Mouse (Mus musculus) hindbrain, embryonic 14.5 days (tissue): ENCODE measurements around the gene Gemin8. TPM values are rescaled to one million over a fixed set of nuclear protein-coding genes. Genes with fewer than 3 reads are reported as not detected.

Experiments
- ATAC-seq: fragments of 200-750 bp; cut with Nextera tagmentation; 2 replicates; pipeline ENCODE4 v1.8.0; 2017; ENCODE audit warnings: moderate number of reproducible peaks, mild to moderate bottlenecking, moderate TSS enrichment, moderate library complexity; ENCODE audit not compliant: low FRiP score
- DNase-seq: peaks from one replicate; pipeline ENCODE4 v3.0.0-alpha.2; 2015; ENCODE audit warnings: low spot score
- H3K27ac ChIP-seq: fragments of 300-500 bp; sonication (generic); 2 replicates; pipeline ENCODE4 v1.5.1; 2014; ENCODE audit warnings: mild to moderate bottlenecking, moderate library complexity
- H3K27me3 ChIP-seq: fragments of 300-500 bp; sonication (generic); 2 replicates; pipeline ENCODE4 v1.6.1; 2014; ENCODE audit warnings: mild to moderate bottlenecking, low read length, mixed read lengths; ENCODE audit not compliant: control insufficient read depth, insufficient read depth
- H3K36me3 ChIP-seq: fragments of 300-500 bp; sonication (generic); replicated peaks from 2 replicates; pipeline ENCODE4 v1.6.1; 2014; ENCODE audit not compliant: control insufficient read depth, insufficient read depth
- H3K4me1 ChIP-seq: fragments of 300-500 bp; sonication (generic); replicated peaks from 2 replicates; pipeline ENCODE4 v1.6.1; 2014; ENCODE audit warnings: antibody characterized with exemption, low read length, mixed read lengths; ENCODE audit not compliant: control insufficient read depth, insufficient read depth
- H3K4me2 ChIP-seq: fragments of 300-500 bp; sonication (generic); replicated peaks from 2 replicates; pipeline ENCODE4 v1.6.1; 2014; ENCODE audit warnings: mild to moderate bottlenecking, moderate library complexity
- H3K4me3 ChIP-seq: fragments of 300-500 bp; sonication (generic); replicated peaks from 2 replicates; pipeline ENCODE4 v1.5.1; 2014; ENCODE audit warnings: mild to moderate bottlenecking, low read length
- H3K9ac ChIP-seq: fragments of 300-500 bp; sonication (generic); 2 replicates; pipeline ENCODE4 v1.6.1; 2014
- H3K9me3 ChIP-seq: fragments of 300-500 bp; sonication (generic); 2 replicates; pipeline ENCODE4 v1.6.1; 2016; ENCODE audit warnings: low read length; ENCODE audit not compliant: control insufficient read depth
- WGBS: fragments of 180-500 bp; shearing (Covaris S2); extraction: QIAGEN DNeasy Blood & Tissue Kit; methylation state at CpG from one replicate; pipeline ENCODE4 v1.1.7; 2014; 5-methylcytosine and 5-hydroxymethylcytosine counted together
- polyA plus RNA-seq: library from polyadenylated mRNA; unstranded; fragments of >200 nt; fragmentation: Nextera tagmentation; extraction: Ambion mirVana; gene quantifications from 2 replicates; pipeline ENCODE4 v1.2.1, GENCODE M21; 2014

The Gemin8 gene
- polyA plus RNA-seq: 8.5 and 10.5 TPM in 2 replicates

- ATAC-seq: peak; percentile 98
- WGBS: 21% methylated on average over 31 of the region's 31 CpGs
These were observed at the start of gene Gemin8 for GRCm38 (mm10) chrX:166169892-166170799. Gene Gemin8 (plus strand): TSS chrX:166170454.

DNA sequence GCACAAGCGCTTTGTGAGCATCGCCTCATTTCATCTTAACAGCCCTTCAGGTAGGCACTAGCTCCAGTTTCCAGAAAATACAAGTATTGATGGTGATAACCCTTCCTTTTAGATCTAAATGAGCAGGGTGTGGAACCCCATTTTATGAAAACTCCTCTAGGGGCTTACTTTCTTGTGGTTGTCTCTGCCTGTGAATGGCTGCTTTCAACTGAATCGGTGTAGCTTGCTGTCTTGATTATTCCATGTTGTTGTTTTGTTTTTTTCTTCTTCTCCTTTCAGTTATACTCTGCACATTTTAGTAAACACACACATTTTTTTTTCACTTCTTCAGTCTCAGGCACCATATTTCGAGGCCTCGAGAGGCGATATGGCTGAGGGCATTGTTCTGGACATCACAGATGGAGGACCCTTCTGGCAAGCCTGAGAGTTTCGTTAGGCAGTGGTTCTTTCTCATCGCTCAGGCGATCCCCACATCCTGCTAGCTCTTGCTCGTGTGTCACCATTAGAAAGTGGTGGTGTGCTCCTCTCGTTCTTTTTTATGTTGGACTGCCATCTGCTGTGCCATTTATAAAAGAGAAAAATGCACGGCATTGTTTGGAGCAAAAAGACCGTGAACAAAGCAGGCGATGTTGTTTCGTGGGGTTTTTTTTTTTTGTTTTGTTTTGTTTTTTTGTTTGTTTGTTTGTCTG is 23.0 kb upstream of the Gemin8 start:
- H3K9me3 ChIP-seq: no peaks in the 10 kb centered on the region
- peak overlapping the region; percentile 30 for H3K4me2 ChIP-seq
- 48% methylated on average over 15 of the region's 15 CpGs for WGBS
- H3K9ac ChIP-seq: no peak overlapping the region; the same call in 1 of the 2 replicates
- H3K4me3 ChIP-seq: no peak overlapping the region
- no peaks in the 10 kb centered on the region; the same call in 1 of the 2 replicates for H3K27me3 ChIP-seq
- ATAC-seq (peak; percentile 83; the same call in 1 of the 2 replicates), DNase-seq (peak; percentile 70)
- no peaks in the 10 kb centered on the region for H3K4me1 ChIP-seq
- H3K27ac ChIP-seq: no peak overlapping the region
- no peaks in the 10 kb centered on the region for H3K36me3 ChIP-seq

More at GRCm38 (mm10) chrX:166169892-166170799, at the start of gene Gemin8:
- peak within 1 kb of the TSS; percentile 60 for H3K9ac ChIP-seq
- H3K36me3 ChIP-seq: no peaks in the 10 kb centered on the region
- peak within 1 kb of the TSS; percentile 52 for H3K4me2 ChIP-seq
- peaks cover 6% of the 10 kb centered on the region; the same call in 1 of the 2 replicates for H3K4me1 ChIP-seq
- no peaks in the 10 kb centered on the region for H3K9me3 ChIP-seq
- DNase-seq: peak; percentile 95
- peak within 1 kb of the TSS; percentile 49 for H3K4me3 ChIP-seq
- peak within 1 kb of the TSS; percentile 88 for H3K27ac ChIP-seq
- H3K27me3 ChIP-seq: peaks cover 3% of the 10 kb centered on the region; the same call in 1 of the 2 replicates

DNA sequence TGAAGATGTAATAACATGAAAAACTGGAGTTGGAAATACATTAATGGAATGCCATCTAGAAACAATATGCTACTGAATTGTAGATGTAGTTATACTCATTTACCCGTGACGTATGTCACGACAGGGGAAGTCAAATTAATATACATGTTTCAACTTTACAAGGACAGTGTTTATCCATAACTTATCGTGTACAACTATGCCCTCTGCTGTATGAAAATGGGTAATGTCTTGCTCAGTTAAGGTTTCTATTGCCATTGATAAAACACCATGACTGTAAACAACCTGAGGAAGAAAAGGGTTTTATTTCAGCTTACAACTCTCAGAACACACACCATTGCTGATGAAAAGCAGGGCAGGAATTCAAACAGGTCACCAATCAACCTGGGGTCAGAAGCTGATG is 7.5 kb upstream of the Gemin8 start:
- Histone ChIP-seq H3K4me1 (no peaks in the 10 kb centered on the region), H3K4me3 (no peak overlapping the region), H3K9ac (no peak overlapping the region), H3K36me3 (no peaks in the 10 kb centered on the region), H3K9me3 (no peaks in the 10 kb centered on the region), H3K27ac (no peak overlapping the region), H3K27me3 (no peaks in the 10 kb centered on the region), H3K4me2 (no peak overlapping the region)
- WGBS: 63% methylated on average over 4 of the region's 4 CpGs
- ATAC-seq (no peak), DNase-seq (no peak)

DNA sequence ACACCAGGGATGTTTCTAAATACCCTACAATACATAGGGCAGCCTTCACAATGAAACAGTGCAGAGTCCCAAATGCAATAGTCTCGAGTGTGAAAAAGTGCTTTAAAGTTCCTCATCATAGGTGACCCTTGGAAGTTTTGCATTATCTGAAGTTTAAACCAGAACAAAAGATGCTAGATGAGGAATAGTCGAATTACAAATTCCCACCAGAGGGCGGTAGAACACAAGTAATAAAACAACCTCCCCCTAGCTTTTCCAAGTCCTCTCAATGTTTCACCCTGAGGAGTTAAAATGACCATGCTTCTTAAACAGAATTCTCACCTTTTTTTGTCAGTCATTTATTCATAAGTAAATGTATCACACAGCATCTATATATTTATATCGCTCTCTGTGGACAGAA is 2.9 kb upstream of the Gemin8 start:
- no peaks in the 10 kb centered on the region; the same call in 1 of the 2 replicates for H3K4me1 ChIP-seq
- no peak overlapping the region for H3K4me2 ChIP-seq
- no peak overlapping the region for H3K4me3 ChIP-seq
- no peaks in the 10 kb centered on the region for H3K9me3 ChIP-seq
- DNase-seq (peak; percentile 79), ATAC-seq (no peak)
- 8% methylated on average over 4 of the region's 4 CpGs for WGBS
- H3K36me3 ChIP-seq: no peaks in the 10 kb centered on the region
- no peak overlapping the region for H3K27ac ChIP-seq
- H3K27me3 ChIP-seq: peaks cover 3% of the 10 kb centered on the region; the same call in 1 of the 2 replicates
- no peak overlapping the region for H3K9ac ChIP-seq

DNA sequence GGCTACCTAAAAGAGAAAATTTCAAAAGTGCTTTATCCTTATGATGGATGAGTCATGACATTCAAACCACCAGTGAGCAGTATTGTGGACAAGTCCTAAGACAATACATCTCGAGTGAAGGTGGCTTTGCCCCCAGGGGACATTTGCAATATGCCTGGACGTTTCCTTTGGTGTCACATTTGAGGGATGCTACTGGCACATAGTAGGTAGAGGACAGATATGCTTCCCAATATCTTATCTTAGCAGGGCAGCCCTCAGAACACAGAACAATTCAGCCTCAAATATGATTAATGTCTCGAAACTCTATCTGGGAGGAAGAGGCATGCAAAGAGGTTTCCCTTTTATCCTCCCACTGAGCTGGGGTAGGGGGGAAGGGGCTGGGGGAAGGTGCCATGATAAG is 2.3 kb upstream of the Gemin8 start:
- Histone ChIP-seq H3K9ac (no peak overlapping the region), H3K4me1 (no peaks in the 10 kb centered on the region; the same call in 1 of the 2 replicates), H3K27me3 (peaks cover 3% of the 10 kb centered on the region; the same call in 1 of the 2 replicates), H3K36me3 (no peaks in the 10 kb centered on the region), H3K4me3 (no peak overlapping the region), H3K9me3 (no peaks in the 10 kb centered on the region), H3K27ac (no peak overlapping the region), H3K4me2 (no peak overlapping the region)
- ATAC-seq: no peak
- 58% methylated on average over 3 of the region's 3 CpGs for WGBS
- no peak for DNase-seq

- Histone ChIP-seq H3K4me3 (peak overlapping the region; percentile 49), H3K4me1 (peaks cover 6% of the 10 kb centered on the region; the same call in 1 of the 2 replicates), H3K9me3 (no peaks in the 10 kb centered on the region), H3K4me2 (peak overlapping the region; percentile 52), H3K27ac (peak overlapping the region; percentile 88), H3K27me3 (peaks cover 3% of the 10 kb centered on the region; the same call in 1 of the 2 replicates), H3K9ac (peak overlapping the region; percentile 60), H3K36me3 (no peaks in the 10 kb centered on the region)
- ATAC-seq: no peak
- WGBS: 27% methylated on average over 9 of the region's 9 CpGs
- DNase-seq: no peak
These were observed 815 bp downstream of the Gemin8 start for GRCm38 (mm10) chrX:166170800-166171738.

GRCm38 (mm10) chrX:166172041-166172440 is 1.8 kb downstream of the Gemin8 start:
- DNase-seq (no peak), ATAC-seq (no peak)
- peak overlapping the region; percentile 59 for H3K27ac ChIP-seq
- WGBS: 56% methylated on average over 4 of the region's 4 CpGs
- no peaks in the 10 kb centered on the region for H3K36me3 ChIP-seq
- H3K4me3 ChIP-seq: no peak overlapping the region
- H3K9me3 ChIP-seq: no peaks in the 10 kb centered on the region
- H3K4me2 ChIP-seq: peak overlapping the region; percentile 52
- H3K27me3 ChIP-seq: peaks cover 3% of the 10 kb centered on the region; the same call in 1 of the 2 replicates
- H3K9ac ChIP-seq: 0 out of 2 replicates have a peak overlapping the region, but pooled peaks have one; percentile 8
- H3K4me1 ChIP-seq: peaks cover 6% of the 10 kb centered on the region; the same call in 1 of the 2 replicates

DNA sequence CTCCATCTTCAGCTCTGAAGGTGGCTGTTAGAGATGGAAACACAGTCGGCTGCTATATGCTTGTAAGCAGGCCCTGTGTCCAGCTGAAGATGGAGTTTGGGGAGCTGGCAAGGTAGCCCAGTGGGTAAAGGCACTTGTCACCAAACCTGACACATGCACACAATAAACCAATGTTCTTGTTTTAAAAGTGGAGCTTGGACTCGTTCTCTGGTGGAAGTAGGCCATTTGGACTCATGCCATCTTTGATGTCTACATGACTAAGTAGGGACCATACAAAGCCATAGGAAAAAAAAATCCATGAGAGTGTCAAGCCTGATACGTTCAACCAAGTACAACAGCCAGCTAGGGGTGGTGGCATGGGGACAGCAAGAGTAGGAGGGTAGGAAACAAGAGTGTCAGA is 2.4 kb downstream of the Gemin8 start:
- H3K9me3 ChIP-seq: no peaks in the 10 kb centered on the region
- ATAC-seq (no peak), DNase-seq (peak; percentile 38)
- H3K9ac ChIP-seq: no peak overlapping the region
- peak overlapping the region; percentile 59 for H3K27ac ChIP-seq
- H3K27me3 ChIP-seq: peaks cover 3% of the 10 kb centered on the region; the same call in 1 of the 2 replicates
- peaks cover 6% of the 10 kb centered on the region; the same call in 1 of the 2 replicates for H3K4me1 ChIP-seq
- H3K4me2 ChIP-seq: 0 out of 2 replicates have a peak overlapping the region, but pooled peaks have one; percentile 2
- 47% methylated on average over 3 of the region's 3 CpGs for WGBS
- no peaks in the 10 kb centered on the region for H3K36me3 ChIP-seq
- no peak overlapping the region for H3K4me3 ChIP-seq
